Mouse (Mus musculus) spleen, adult 2 months (tissue): ENCODE data around the gene Cdh24.

ENCODE experiments used
- CTCF ChIP-seq: fragments of 200-500 bp; IDR thresholded peaks from 2 replicates; pipeline ENCODE4 v1.5.1; 2011; ENCODE audit warnings: mild to moderate bottlenecking, inconsistent platforms; ENCODE audit not compliant: insufficient read depth, insufficient read length, insufficient replicate concordance; ENCODE audit errors: extremely low read depth
- POLR2A ChIP-seq: fragments of 200-500 bp; IDR thresholded peaks from 2 replicates; pipeline ENCODE4 v1.6.1; 2011; ENCODE audit warnings: low read depth, low read length, inconsistent platforms

GRCm38 (mm10) chr14:54594631-54595414 lies 46.3 kb downstream of the Cdh24 start:
- TF ChIP-seq CTCF, result no peak
- TF ChIP-seq POLR2A, result no peak
